Mouse (Mus musculus) midbrain, postnatal 0 days (tissue): ENCODE data around the gene Amer3. TPM values are rescaled to one million over a fixed set of nuclear protein-coding genes. Genes with fewer than 3 reads are reported as not detected.
"Not testable (repeated sequence)": the region's sequence is repeated elsewhere in the genome, so short reads cannot be mapped to it uniquely, and the experiment has no call there.

Source experiments
- ATAC-seq: fragments of 200-750 bp; cut with Nextera tagmentation; 2 replicates; pipeline ENCODE4 v1.8.0; 2017; ENCODE audit warnings: moderate number of reproducible peaks, mild to moderate bottlenecking, moderate TSS enrichment, moderate library complexity; ENCODE audit not compliant: low FRiP score
- DNase-seq: peaks from one replicate; pipeline ENCODE4 v3.0.0-alpha.2; 2015; ENCODE audit warnings: low spot score
- H3K27ac ChIP-seq: fragments of 300-500 bp; sonication (generic); 2 replicates; pipeline ENCODE4 v1.5.1; 2014; ENCODE audit warnings: low read depth, mild to moderate bottlenecking, low read length, mixed read lengths
- H3K27me3 ChIP-seq: fragments of 300-500 bp; sonication (generic); 2 replicates; pipeline ENCODE4 v1.6.1; 2014; ENCODE audit warnings: low read length, control low read depth, mixed read lengths; ENCODE audit not compliant: insufficient read depth
- H3K36me3 ChIP-seq: fragments of 300-500 bp; sonication (generic); 2 replicates; pipeline ENCODE4 v1.6.1; 2014; ENCODE audit warnings: low read length, control low read depth, mixed read lengths; ENCODE audit not compliant: insufficient read depth
- H3K4me1 ChIP-seq: fragments of 300-500 bp; sonication (generic); 2 replicates; pipeline ENCODE4 v1.6.1; 2014; ENCODE audit warnings: mild to moderate bottlenecking, control low read depth, antibody characterized with exemption, low read length, mixed read lengths; ENCODE audit not compliant: insufficient read depth
- H3K4me2 ChIP-seq: fragments of 300-500 bp; sonication (generic); 2 replicates; pipeline ENCODE4 v1.6.1; 2014; ENCODE audit warnings: low read depth, mild to moderate bottlenecking, low read length, mixed read lengths; ENCODE audit not compliant: poor library complexity, severe bottlenecking
- H3K4me3 ChIP-seq: fragments of 300-500 bp; sonication (generic); 2 replicates; pipeline ENCODE4 v1.5.1; 2014; ENCODE audit warnings: low read depth, mild to moderate bottlenecking, low read length, moderate library complexity
- H3K9ac ChIP-seq: fragments of 300-500 bp; sonication (generic); replicated peaks from 2 replicates; pipeline ENCODE4 v1.6.1; 2014; ENCODE audit warnings: mild to moderate bottlenecking, low read length, moderate library complexity, mixed read lengths; ENCODE audit not compliant: poor library complexity, severe bottlenecking
- H3K9me3 ChIP-seq: fragments of 300-500 bp; sonication (generic); 2 replicates; pipeline ENCODE4 v1.6.1; 2016; ENCODE audit warnings: low read length, control low read depth
- CTCF ChIP-seq: IDR thresholded peaks from 2 replicates; pipeline ENCODE4 v1.5.1; 2016; ENCODE audit warnings: antibody characterized with exemption, mild to moderate bottlenecking
- WGBS: fragments of 180-500 bp; shearing (Covaris S2); extraction: QIAGEN DNeasy Blood & Tissue Kit; methylation state at CpG from one replicate; pipeline ENCODE4 v1.1.7; 2014; 5-methylcytosine and 5-hydroxymethylcytosine counted together
- polyA plus RNA-seq: library from polyadenylated mRNA; unstranded; fragments of >200 nt; fragmentation: Nextera tagmentation; extraction: Ambion mirVana; gene quantifications from 2 replicates; pipeline ENCODE4 v1.2.1, GENCODE M21; 2015
- total RNA-seq: library from RNA; depleted of rRNA; stranded (reverse); fragments of >200 nt; gene quantifications from 2 replicates; pipeline ENCODE4 v1.2.3, GENCODE M21; 2014; rRNA removed

The Amer3 gene
- total RNA-seq (62.3 and 67.5 TPM in 2 replicates), polyA plus RNA-seq (23.6 and 25.3 TPM in 2 replicates)

DNA sequence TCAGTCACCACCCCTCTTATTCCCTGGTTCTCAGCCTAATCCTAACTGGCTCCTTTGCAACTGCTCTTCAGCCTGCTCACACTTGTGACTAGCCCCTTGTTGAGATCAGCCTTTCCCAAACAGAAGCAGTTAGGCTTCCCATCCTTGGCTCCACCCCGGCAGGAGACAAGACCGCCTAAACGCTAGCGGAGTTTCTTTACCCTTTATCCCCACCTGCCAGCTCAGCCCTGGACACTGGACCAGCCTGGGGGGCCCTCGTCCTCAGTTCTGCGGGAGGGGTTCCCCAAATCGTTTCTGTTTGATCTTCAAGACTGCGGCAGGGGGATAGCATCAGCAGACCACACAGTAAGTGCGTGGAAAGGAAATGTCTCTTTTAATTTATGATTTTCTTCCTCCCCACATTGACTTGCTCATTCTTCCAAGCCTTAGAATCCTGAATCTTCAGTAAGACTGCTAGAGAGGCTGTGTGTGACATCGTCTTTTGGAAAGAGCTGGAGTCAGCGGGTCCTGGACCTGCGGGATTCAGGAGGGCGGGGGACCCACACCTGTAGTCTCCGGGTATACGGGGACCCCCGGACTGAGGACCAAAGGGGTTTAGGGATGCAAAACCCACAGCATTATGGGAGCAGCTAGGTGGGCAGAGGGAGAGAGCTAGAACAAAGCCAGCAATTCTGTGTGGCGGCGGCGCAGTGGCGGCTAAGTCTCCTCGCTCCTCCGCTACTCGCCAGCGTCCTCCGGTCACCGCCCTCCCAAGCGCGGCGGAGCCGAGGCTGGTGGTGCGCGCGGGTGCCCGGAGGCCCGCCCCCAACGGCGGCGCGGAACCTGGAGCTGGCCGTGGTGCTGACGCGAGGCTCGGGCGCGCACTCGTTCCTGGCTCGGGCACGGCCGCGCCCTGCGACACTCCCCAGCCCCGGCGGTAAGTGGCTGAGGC, at the start of gene Amer3:
TSS of gene Amer3 (plus strand) at position 807 of the 931 bp plus-strand sequence.
- H3K27me3 ChIP-seq: no peaks in the 10 kb centered on the region
- TF ChIP-seq CTCF: no peak
- H3K36me3 ChIP-seq: no peaks in the 10 kb centered on the region
- no peaks in the 10 kb centered on the region for H3K9me3 ChIP-seq
- peak within 1 kb of the TSS; percentile 56 for H3K4me3 ChIP-seq
- peak within 1 kb of the TSS; percentile 86 for H3K27ac ChIP-seq
- WGBS: under 1% methylated on average over 53 of the region's 53 CpGs
- peak within 1 kb of the TSS; percentile 77 for H3K4me2 ChIP-seq
- H3K4me1 ChIP-seq: peaks cover 9% of the 10 kb centered on the region; the same call in 1 of the 2 replicates
- peak within 1 kb of the TSS; percentile 59 for H3K9ac ChIP-seq
- peak; percentile 90 for DNase-seq
- ATAC-seq: peak; percentile 91

DNA sequence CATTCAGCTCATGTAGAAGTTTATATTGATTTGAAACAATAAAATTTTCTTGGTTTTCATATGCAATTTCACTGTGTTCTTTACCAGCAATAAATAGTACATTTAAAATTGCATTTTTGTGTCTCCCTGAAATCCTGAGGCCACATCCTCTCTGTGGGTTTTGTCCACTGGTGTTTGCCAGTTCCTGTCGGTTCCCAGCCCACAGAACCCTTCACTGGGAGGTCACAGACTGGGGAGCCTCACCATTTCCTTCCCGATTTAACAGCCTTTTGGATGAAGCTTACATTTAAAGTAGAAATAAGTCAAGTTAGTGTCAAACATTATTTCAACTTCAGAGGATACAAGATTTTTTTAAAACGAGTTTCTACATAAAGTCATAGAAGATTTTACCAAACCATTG, 44.9 kb upstream of the Amer3 start:
- not testable (repeated sequence) for H3K27ac ChIP-seq

DNA sequence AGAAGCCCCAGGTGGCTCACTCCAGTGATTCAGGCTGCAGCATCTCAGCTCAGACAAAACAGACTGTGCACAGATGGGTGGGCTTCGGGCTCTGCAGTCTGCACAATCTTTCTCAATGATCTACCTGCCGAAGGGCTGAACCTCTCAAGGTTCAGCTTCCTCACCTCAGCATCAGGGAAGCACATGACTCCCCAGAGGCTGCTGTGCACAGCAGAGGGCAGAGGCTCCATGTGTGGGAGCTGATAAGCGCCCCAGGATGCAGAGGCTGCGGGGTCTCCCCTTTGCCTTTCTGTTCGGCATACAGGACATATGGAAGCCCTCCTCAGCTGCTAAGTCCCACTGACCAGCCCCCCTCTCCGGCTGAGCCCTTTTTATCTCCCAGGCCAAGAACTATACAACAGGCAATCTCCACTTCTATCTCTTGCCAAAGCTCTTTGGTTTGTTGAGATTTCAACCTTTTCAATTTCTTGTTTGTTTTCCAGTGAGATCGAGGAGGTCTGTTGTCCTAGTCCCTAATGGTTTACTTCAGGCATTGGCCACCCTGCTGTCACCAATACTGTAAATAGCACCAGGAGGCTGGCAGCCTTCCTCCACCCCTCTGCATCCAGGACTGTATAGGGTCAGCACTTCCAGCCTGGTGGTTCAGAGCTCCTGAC, 44.3 kb upstream of the Amer3 start, which contains the start of gene Cfc1:
TSS of gene Cfc1 (plus strand) at position 606 of the 656 bp plus-strand sequence.
- peak within 1 kb of the TSS; percentile 33 for H3K4me3 ChIP-seq
- WGBS: 36% methylated on average over 7 of the region's 7 CpGs
- DNase-seq: not testable (repeated sequence)

More for the DNA sequence above, 44.9 kb upstream of the Amer3 start:
- WGBS: 56% methylated on average over 3 of the region's 3 CpGs
- H3K9ac ChIP-seq, DNase-seq, H3K4me3 ChIP-seq, ATAC-seq, H3K9me3 ChIP-seq, H3K4me2 ChIP-seq, H3K4me1 ChIP-seq, H3K36me3 ChIP-seq: not testable (repeated sequence)
- H3K27me3 ChIP-seq: peaks cover 16% of the 10 kb centered on the region; the same call in 1 of the 2 replicates

GRCm38 (mm10) chr1:34536291-34536766, 43.1 kb upstream of the Amer3 start:
- 3% methylated on average over 14 of the region's 14 CpGs for WGBS
- no peak for TF ChIP-seq CTCF
- H3K36me3 ChIP-seq: no peaks in the 10 kb centered on the region
- ATAC-seq (no peak; the same call in 1 of the 2 replicates), DNase-seq (peak; percentile 19)
- peak overlapping the region; percentile 33 for H3K4me3 ChIP-seq
- H3K4me1 ChIP-seq: peaks cover 5% of the 10 kb centered on the region; the same call in 1 of the 2 replicates
- H3K9ac ChIP-seq: no peak overlapping the region; the same call in 1 of the 2 replicates
- H3K27ac ChIP-seq: no peak overlapping the region
- no peaks in the 10 kb centered on the region for H3K9me3 ChIP-seq
- peaks cover 16% of the 10 kb centered on the region; the same call in 1 of the 2 replicates for H3K27me3 ChIP-seq
- peak overlapping the region; percentile 58 for H3K4me2 ChIP-seq

More for the DNA sequence above, 44.3 kb upstream of the Amer3 start, which contains the start of gene Cfc1:
- H3K4me1 ChIP-seq, H3K9ac ChIP-seq, ATAC-seq, H3K9me3 ChIP-seq, H3K27ac ChIP-seq, H3K36me3 ChIP-seq: not testable (repeated sequence)
- H3K4me2 ChIP-seq: peak within 1 kb of the TSS; percentile 58
- H3K27me3 ChIP-seq: peaks cover 16% of the 10 kb centered on the region; the same call in 1 of the 2 replicates

- peak overlapping the region; percentile 58 for H3K4me2 ChIP-seq
- H3K27me3 ChIP-seq: peaks cover 16% of the 10 kb centered on the region; the same call in 1 of the 2 replicates
- no peak overlapping the region; the same call in 1 of the 2 replicates for H3K9ac ChIP-seq
- 4% methylated on average over 16 of the region's 16 CpGs for WGBS
- no peak for TF ChIP-seq CTCF
- H3K36me3 ChIP-seq: no peaks in the 10 kb centered on the region
- no peaks in the 10 kb centered on the region for H3K9me3 ChIP-seq
- peaks cover 5% of the 10 kb centered on the region; the same call in 1 of the 2 replicates for H3K4me1 ChIP-seq
- H3K27ac ChIP-seq: no peak overlapping the region
- DNase-seq (no peak), ATAC-seq (peak; percentile 56; the same call in 1 of the 2 replicates)
- H3K4me3 ChIP-seq: peak overlapping the region; percentile 33
Measured at GRCm38 (mm10) chr1:34536767-34537485, 42.5 kb upstream of the Amer3 start.
